Mouse (Mus musculus): Measurements from ENCODE around the gene Stk19. TPM values are rescaled to one million over a fixed set of nuclear protein-coding genes. Genes with fewer than 3 reads are reported as not detected.

Gene Stk19
- polyA plus RNA-seq, 1 experiment = 29.9 TPM

GRCm38 (mm10) chr17:34854761-34855160, 18.0 kb upstream of the Stk19 start:
- Histone ChIP-seq H3K4me2 (ENCODE audit: low read depth) (no peak overlapping the region), H3K27me3 (ENCODE audit: control insufficient read depth, insufficient read depth, insufficient read length) (no peaks in the 10 kb centered on the region), H3K36me3 (ENCODE audit: control insufficient read depth, insufficient read depth) (peaks cover 7% of the 10 kb centered on the region), H3K4me3 (no peak overlapping the region), H3K79me2 (ENCODE audit: control insufficient read depth, insufficient read depth) (peaks cover 12% of the 10 kb centered on the region), H3ac (ENCODE audit: control insufficient read depth, insufficient read length) (no peak overlapping the region)
- no peak for TF ChIP-seq CEBPB (IDR thresholded peaks at IDR 0.05; ENCODE audit: insufficient read depth, poor library complexity, severe bottlenecking)
- TF ChIP-seq MYOG (IDR thresholded peaks at IDR 0.05; ENCODE audit: control insufficient read depth in 1 of 3, insufficient read depth in 1 of 3, insufficient read length in 2 of 3, low read depth in 2 of 3) = no peak
- no peak for TF ChIP-seq POLR2AphosphoS2 (IDR thresholded peaks at IDR 0.05; ENCODE audit: insufficient read length, low read depth)
- no peak for TF ChIP-seq MAX (IDR thresholded peaks at IDR 0.05; ENCODE audit: low read depth)
- no peak for TF ChIP-seq TCF12 (IDR thresholded peaks at IDR 0.05; ENCODE audit: insufficient read depth, poor library complexity, severe bottlenecking)
- TF ChIP-seq SRF (IDR thresholded peaks at IDR 0.05; ENCODE audit: control insufficient read depth, insufficient read length, low read depth) = no peak
- no peak for TF ChIP-seq USF1 (IDR thresholded peaks at IDR 0.05; ENCODE audit: low read depth)
- TF ChIP-seq REST (IDR thresholded peaks at IDR 0.05; ENCODE audit: insufficient read depth, insufficient read length) = no peak
- no peak for TF ChIP-seq E2F4 (IDR thresholded peaks at IDR 0.05; ENCODE audit: insufficient read depth)
- TF ChIP-seq MYOD1 (IDR thresholded peaks at IDR 0.05; ENCODE audit: control insufficient read depth in 1 of 3, insufficient read length in 2 of 3, low read depth in 2 of 3) = no peak
- TF ChIP-seq TCF3 (IDR thresholded peaks at IDR 0.05; ENCODE audit: insufficient read length, low read depth) = no peak
- TF ChIP-seq POLR2A (IDR thresholded peaks at IDR 0.05; ENCODE audit: insufficient read length, low read depth) = no peak

GRCm38 (mm10) chr17:34853511-34853910, 16.8 kb upstream of the Stk19 start:
- Histone ChIP-seq H3K36me3 (ENCODE audit: control insufficient read depth, insufficient read depth) (peaks cover 7% of the 10 kb centered on the region), H3K79me2 (ENCODE audit: control insufficient read depth, insufficient read depth) (peaks cover 12% of the 10 kb centered on the region), H3K4me3 (no peak overlapping the region), H3ac (ENCODE audit: control insufficient read depth, insufficient read length) (no peak overlapping the region), H3K4me2 (ENCODE audit: low read depth) (no peak overlapping the region), H3K27me3 (ENCODE audit: control insufficient read depth, insufficient read depth, insufficient read length) (no peaks in the 10 kb centered on the region)
- no peak for TF ChIP-seq POLR2AphosphoS2 (IDR thresholded peaks at IDR 0.05; ENCODE audit: insufficient read length, low read depth)

- H3K4me2 ChIP-seq (ENCODE audit: low read depth) = peak overlapping the region; percentile 91
- H3K27me3 ChIP-seq (ENCODE audit: control insufficient read depth, insufficient read depth, insufficient read length) = no peaks in the 10 kb centered on the region
- peaks cover 5% of the 10 kb centered on the region for H3K36me3 ChIP-seq (ENCODE audit: control insufficient read depth, insufficient read depth)
- H3ac ChIP-seq (ENCODE audit: control insufficient read depth, insufficient read length) = peak overlapping the region; percentile 17
- H3K4me3 ChIP-seq = peak overlapping the region; percentile 79
- peaks cover 12% of the 10 kb centered on the region for H3K79me2 ChIP-seq (ENCODE audit: control insufficient read depth, insufficient read depth)
- no peak for TF ChIP-seq SRF (IDR thresholded peaks at IDR 0.05; ENCODE audit: control insufficient read depth, insufficient read length, low read depth)
- TF ChIP-seq REST (IDR thresholded peaks at IDR 0.05; ENCODE audit: insufficient read depth, insufficient read length) = no peak
- TF ChIP-seq TCF12 (IDR thresholded peaks at IDR 0.05; ENCODE audit: insufficient read depth, poor library complexity, severe bottlenecking) = no peak
Observed at GRCm38 (mm10) chr17:34850517-34851125, 13.9 kb upstream of the Stk19 start.

- H3K4me3 ChIP-seq = peak within 1 kb of the TSS; percentile 79
- H3ac ChIP-seq (ENCODE audit: control insufficient read depth, insufficient read length) = peak within 1 kb of the TSS; percentile 17
- no peaks in the 10 kb centered on the region for H3K27me3 ChIP-seq (ENCODE audit: control insufficient read depth, insufficient read depth, insufficient read length)
- TF ChIP-seq USF1 (IDR thresholded peaks at IDR 0.05; ENCODE audit: low read depth) = no peak
- TF ChIP-seq TCF12 (IDR thresholded peaks at IDR 0.05; ENCODE audit: insufficient read depth, poor library complexity, severe bottlenecking) = no peak
- no peak for TF ChIP-seq POLR2AphosphoS2 (IDR thresholded peaks at IDR 0.05; ENCODE audit: insufficient read length, low read depth)
- peak; percentile 58 for TF ChIP-seq POLR2A (IDR thresholded peaks at IDR 0.05; ENCODE audit: insufficient read length, low read depth)
- TF ChIP-seq CEBPB (IDR thresholded peaks at IDR 0.05; ENCODE audit: insufficient read depth, poor library complexity, severe bottlenecking) = no peak
- peak in 1 of 3 experiments; percentile 26 for TF ChIP-seq MYOD1 (IDR thresholded peaks at IDR 0.05; ENCODE audit: control insufficient read depth in 1 of 3, insufficient read length in 2 of 3, low read depth in 2 of 3)
- no peak for TF ChIP-seq MAX (IDR thresholded peaks at IDR 0.05; ENCODE audit: low read depth)
- TF ChIP-seq MYOG (IDR thresholded peaks at IDR 0.05; ENCODE audit: control insufficient read depth in 1 of 3, insufficient read depth in 1 of 3, insufficient read length in 2 of 3, low read depth in 2 of 3) = peak in 1 of 3 experiments; percentile 3
- TF ChIP-seq REST (IDR thresholded peaks at IDR 0.05; ENCODE audit: insufficient read depth, insufficient read length) = peak; percentile 38
- TF ChIP-seq E2F4 (IDR thresholded peaks at IDR 0.05; ENCODE audit: insufficient read depth) = peak; percentile 29
- peak; percentile 87 for TF ChIP-seq SRF (IDR thresholded peaks at IDR 0.05; ENCODE audit: control insufficient read depth, insufficient read length, low read depth)
- no peak for TF ChIP-seq TCF3 (IDR thresholded peaks at IDR 0.05; ENCODE audit: insufficient read length, low read depth)
- H3K79me2 ChIP-seq (ENCODE audit: control insufficient read depth, insufficient read depth) = peaks cover 12% of the 10 kb centered on the region
- peak within 1 kb of the TSS; percentile 91 for H3K4me2 ChIP-seq (ENCODE audit: low read depth)
- H3K36me3 ChIP-seq (ENCODE audit: control insufficient read depth, insufficient read depth) = peaks cover 5% of the 10 kb centered on the region
Observed at GRCm38 (mm10) chr17:34849722-34850516, 13.2 kb upstream of the Stk19 start, which contains the start of the genes Skiv2l and Nelfe. TSS of gene Skiv2l (minus strand) at chr17:34850210. TSS of gene Nelfe (plus strand) at chr17:34850391.

- H3K4me2 ChIP-seq (ENCODE audit: low read depth) = no peak overlapping the region
- H3ac ChIP-seq (ENCODE audit: control insufficient read depth, insufficient read length) = no peak overlapping the region
- no peaks in the 10 kb centered on the region for H3K27me3 ChIP-seq (ENCODE audit: control insufficient read depth, insufficient read depth, insufficient read length)
- H3K36me3 ChIP-seq (ENCODE audit: control insufficient read depth, insufficient read depth) = peaks cover 5% of the 10 kb centered on the region
- no peak overlapping the region for H3K4me3 ChIP-seq
- peaks cover 12% of the 10 kb centered on the region for H3K79me2 ChIP-seq (ENCODE audit: control insufficient read depth, insufficient read depth)
- TF ChIP-seq MAX (IDR thresholded peaks at IDR 0.05; ENCODE audit: low read depth) = no peak
- no peak for TF ChIP-seq MYOD1 (IDR thresholded peaks at IDR 0.05; ENCODE audit: control insufficient read depth in 1 of 3, insufficient read length in 2 of 3, low read depth in 2 of 3)
Observed at GRCm38 (mm10) chr17:34847615-34848014, 10.9 kb upstream of the Stk19 start.

All from myocyte (in vitro differentiated cells).